Mouse (Mus musculus): ENCODE data around the gene Smim12. TPM values are rescaled to one million over a fixed set of nuclear protein-coding genes. Genes with fewer than 3 reads are reported as not detected.
A peak's percentile ranks its signal among the peaks of the same experiment; 100 is the strongest.

Gene Smim12
- total and polyA plus RNA-seq, 2 experiments from 2014 or later = 40.8 to 63.7 TPM

DNA sequence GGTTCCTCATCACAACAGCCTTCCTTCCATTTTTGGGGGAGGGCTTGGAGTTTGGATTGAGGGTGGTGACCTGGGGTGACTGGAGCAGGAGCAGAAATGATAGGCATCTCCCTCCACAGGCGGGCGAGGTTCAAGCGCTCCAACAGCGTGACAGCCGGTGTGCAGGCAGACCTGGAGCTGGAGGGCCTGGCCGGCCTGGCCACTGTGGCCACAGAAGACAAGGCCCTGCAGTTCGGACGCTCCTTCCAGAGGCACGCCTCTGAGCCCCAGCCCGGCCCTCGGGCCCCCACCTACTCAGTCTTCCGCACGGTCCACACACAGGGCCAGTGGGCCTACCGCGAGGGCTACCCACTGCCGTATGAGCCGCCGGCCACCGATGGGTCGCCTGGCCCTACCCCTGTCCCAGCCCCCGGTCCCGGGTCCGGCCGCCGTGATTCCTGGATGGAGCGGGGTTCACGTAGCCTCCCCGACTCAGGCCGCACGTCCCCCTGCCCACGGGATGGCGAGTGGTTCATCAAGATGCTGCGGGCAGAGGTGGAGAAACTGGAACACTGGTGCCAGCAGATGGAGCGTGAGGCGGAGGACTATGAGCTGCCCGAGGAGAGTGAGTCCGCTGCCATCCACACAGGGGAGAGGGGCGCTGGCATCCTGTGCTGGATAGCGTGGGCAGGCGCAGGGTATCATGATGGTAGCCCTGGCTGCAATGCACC is 10.0 kb upstream of the Smim12 start:
- DNase-seq (ENCODE audit: low spot score) = no peak
- no peak for TF ChIP-seq CTCF (IDR thresholded peaks at IDR 0.05; ENCODE audit: low read depth)
- no peak overlapping the region for H3K4me2 ChIP-seq (ENCODE audit: low read depth, low read length)
- no peaks in the 10 kb centered on the region for H3K27me3 ChIP-seq (ENCODE audit: insufficient read depth, low read length)
- peak overlapping the region; percentile 76; the same call in 1 of the 2 replicates for H3K27ac ChIP-seq
- H3K4me3 ChIP-seq (ENCODE audit: low read length) = no peak overlapping the region
- no peaks in the 10 kb centered on the region for H3K36me3 ChIP-seq (ENCODE audit: insufficient read depth, low read length)
- WGBS = 83% methylated on average over 38 of the region's 40 CpGs
- no peak overlapping the region for H3K9ac ChIP-seq (replicated peaks; ENCODE audit: low read length)
- ATAC-seq = no peak
- H3K9me3 ChIP-seq (ENCODE audit: low read length) = no peaks in the 10 kb centered on the region
- peaks cover 25% of the 10 kb centered on the region for H3K4me1 ChIP-seq (ENCODE audit: insufficient read depth, low read length)

DNA sequence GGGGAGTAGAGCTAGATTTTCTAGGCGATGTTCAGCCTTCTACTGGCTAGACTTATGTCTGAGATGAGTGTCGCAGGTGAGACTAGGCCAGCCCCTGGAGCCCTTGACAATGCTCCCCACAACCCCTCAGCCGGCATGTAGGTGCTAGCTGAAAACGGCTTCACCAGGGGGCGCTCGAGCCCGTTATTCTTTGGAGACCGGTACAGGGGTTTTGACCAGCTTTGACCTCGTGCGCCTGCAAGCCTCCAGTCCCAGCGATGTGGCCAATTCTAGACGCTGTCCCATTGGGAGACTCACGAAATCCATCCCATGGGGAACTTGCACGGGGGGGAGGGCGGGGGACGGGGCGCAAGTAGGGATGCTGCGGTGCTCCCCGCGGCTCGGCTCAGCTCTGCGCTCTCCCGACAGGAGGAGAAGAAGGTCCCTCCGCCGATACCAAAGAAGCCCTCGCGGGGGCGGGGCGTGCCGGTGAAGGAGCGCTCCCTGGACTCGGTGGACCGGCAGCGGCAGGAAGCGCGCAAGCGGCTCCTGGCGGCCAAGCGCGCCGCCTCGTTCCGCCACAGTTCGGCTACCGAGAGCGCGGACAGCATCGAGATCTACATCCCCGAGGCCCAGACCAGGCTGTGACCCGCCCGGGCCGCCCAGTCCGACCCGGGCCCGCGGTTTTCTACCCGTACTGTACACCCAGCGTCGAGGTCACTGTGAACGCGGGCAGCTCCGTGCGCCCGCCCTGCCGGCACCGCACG is 7.7 kb upstream of the Smim12 start:
- peak; percentile 67 for ATAC-seq
- DNase-seq (ENCODE audit: low spot score) = peak; percentile 92
- peak overlapping the region; percentile 88 for H3K4me2 ChIP-seq (ENCODE audit: low read depth, low read length)
- no peaks in the 10 kb centered on the region for H3K27me3 ChIP-seq (ENCODE audit: insufficient read depth, low read length)
- peaks cover 25% of the 10 kb centered on the region for H3K4me1 ChIP-seq (ENCODE audit: insufficient read depth, low read length)
- WGBS = 1% methylated on average over 64 of the region's 67 CpGs
- H3K4me3 ChIP-seq (ENCODE audit: low read length) = peak overlapping the region; percentile 45
- peak; percentile 70 for TF ChIP-seq CTCF (IDR thresholded peaks at IDR 0.05; ENCODE audit: low read depth)
- no peaks in the 10 kb centered on the region for H3K36me3 ChIP-seq (ENCODE audit: insufficient read depth, low read length)
- H3K27ac ChIP-seq = peak overlapping the region; percentile 71
- peak overlapping the region; percentile 64 for H3K9ac ChIP-seq (replicated peaks; ENCODE audit: low read length)
- H3K9me3 ChIP-seq (ENCODE audit: low read length) = no peaks in the 10 kb centered on the region

DNA sequence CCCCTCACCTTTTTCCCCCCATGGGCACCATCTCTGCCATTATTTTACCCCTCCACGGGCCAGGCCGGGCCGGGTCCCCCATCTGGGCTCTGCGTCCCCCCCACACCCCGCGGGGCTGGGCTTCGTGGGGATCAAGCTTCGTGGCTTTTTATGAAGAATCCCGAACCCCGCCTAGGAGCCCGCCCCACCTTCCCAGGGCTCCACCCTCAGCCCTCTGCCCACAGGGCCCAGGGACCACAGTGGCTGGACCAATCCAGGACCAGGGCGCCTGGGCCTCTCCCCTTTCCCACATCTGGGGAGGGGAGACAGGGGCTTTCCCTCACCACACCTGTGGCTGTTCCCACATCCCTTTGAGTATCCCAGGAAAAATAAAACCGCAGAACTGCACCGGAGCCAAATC is 7.0 kb upstream of the Smim12 start:
- ATAC-seq (no peak), DNase-seq (ENCODE audit: low spot score) (no peak)
- Histone ChIP-seq H3K4me1 (ENCODE audit: insufficient read depth, low read length) (peaks cover 20% of the 10 kb centered on the region), H3K4me3 (ENCODE audit: low read length) (peak overlapping the region; percentile 45), H3K27me3 (ENCODE audit: insufficient read depth, low read length) (no peaks in the 10 kb centered on the region), H3K36me3 (ENCODE audit: insufficient read depth, low read length) (no peaks in the 10 kb centered on the region), H3K27ac (0 out of 2 replicates have a peak overlapping the region, but pooled peaks have one; percentile 71), H3K4me2 (ENCODE audit: low read depth, low read length) (peak overlapping the region; percentile 88), H3K9me3 (ENCODE audit: low read length) (no peaks in the 10 kb centered on the region), H3K9ac (replicated peaks; ENCODE audit: low read length) (peak overlapping the region; percentile 64)
- TF ChIP-seq CTCF (IDR thresholded peaks at IDR 0.05; ENCODE audit: low read depth) = no peak
- WGBS = 7% methylated on average over 14 of the region's 14 CpGs

DNA sequence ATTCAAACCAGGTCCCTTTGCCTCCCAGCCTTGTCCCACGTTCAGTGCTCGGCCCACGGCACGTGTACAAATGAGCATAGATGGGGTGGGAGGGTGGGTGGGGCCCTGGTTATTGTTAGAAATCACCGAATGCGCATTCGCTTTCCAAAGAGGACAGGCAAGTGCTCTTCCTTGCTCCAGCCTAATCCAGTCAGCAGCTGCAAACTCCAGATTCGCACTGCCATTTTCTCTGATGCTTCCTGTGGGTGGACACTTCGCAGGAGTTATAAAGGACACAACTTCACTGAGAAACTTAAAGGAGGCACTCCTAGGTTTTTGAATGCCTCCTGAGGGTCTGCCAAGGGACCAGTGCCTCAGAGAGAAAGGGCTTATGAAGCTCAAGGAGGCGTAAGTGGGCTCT is 6.3 kb upstream of the Smim12 start:
- no peaks in the 10 kb centered on the region for H3K27me3 ChIP-seq (ENCODE audit: insufficient read depth, low read length)

DNA sequence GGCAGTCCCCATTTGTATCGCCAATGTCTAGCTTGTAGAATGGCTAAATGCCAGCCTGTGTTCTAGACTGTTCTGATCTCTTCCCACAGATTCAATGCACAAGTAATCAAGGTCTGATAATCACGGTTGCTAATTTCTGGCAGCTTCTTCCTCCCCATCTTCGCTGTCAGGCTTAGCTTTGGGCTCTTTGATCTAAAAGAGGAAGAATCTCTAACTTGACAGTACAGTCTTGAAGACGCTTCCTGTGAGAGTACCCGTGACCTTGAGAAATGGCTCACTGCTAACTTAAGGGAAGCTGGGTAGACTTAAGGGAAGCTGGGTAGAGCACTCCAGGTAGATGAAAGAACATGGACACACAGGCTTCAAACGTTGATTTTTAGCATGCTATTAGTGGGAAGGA is 888 bp upstream of the Smim12 start:
- H3K27ac ChIP-seq = no peak overlapping the region
- H3K36me3 ChIP-seq (ENCODE audit: insufficient read depth, low read length) = peaks cover 8% of the 10 kb centered on the region; the same call in 1 of the 2 replicates
- no peak for TF ChIP-seq CTCF (IDR thresholded peaks at IDR 0.05; ENCODE audit: low read depth)
- DNase-seq (ENCODE audit: low spot score) (no peak), ATAC-seq (no peak)
- H3K4me3 ChIP-seq (ENCODE audit: low read length) = no peak overlapping the region
- H3K9ac ChIP-seq (replicated peaks; ENCODE audit: low read length) = no peak overlapping the region
- WGBS = 69% methylated on average over 6 of the region's 6 CpGs
- H3K4me2 ChIP-seq (ENCODE audit: low read depth, low read length) = no peak overlapping the region
- H3K4me1 ChIP-seq (ENCODE audit: insufficient read depth, low read length) = peaks cover 7% of the 10 kb centered on the region
- H3K9me3 ChIP-seq (ENCODE audit: low read length) = no peaks in the 10 kb centered on the region
- no peaks in the 10 kb centered on the region for H3K27me3 ChIP-seq (ENCODE audit: insufficient read depth, low read length)

More for the DNA sequence above, 6.3 kb upstream of the Smim12 start:
- TF ChIP-seq CTCF (IDR thresholded peaks at IDR 0.05; ENCODE audit: low read depth) = no peak
- ATAC-seq = no peak
- no peak for DNase-seq (ENCODE audit: low spot score)
- H3K4me1 ChIP-seq (ENCODE audit: insufficient read depth, low read length) = peaks cover 13% of the 10 kb centered on the region
- H3K27ac ChIP-seq = no peak overlapping the region
- no peak overlapping the region for H3K9ac ChIP-seq (replicated peaks; ENCODE audit: low read length)
- no peaks in the 10 kb centered on the region for H3K36me3 ChIP-seq (ENCODE audit: insufficient read depth, low read length)
- 54% methylated on average over 10 of the region's 10 CpGs for WGBS
- no peaks in the 10 kb centered on the region for H3K9me3 ChIP-seq (ENCODE audit: low read length)
- no peak overlapping the region for H3K4me3 ChIP-seq (ENCODE audit: low read length)
- H3K4me2 ChIP-seq (ENCODE audit: low read depth, low read length) = no peak overlapping the region

DNA sequence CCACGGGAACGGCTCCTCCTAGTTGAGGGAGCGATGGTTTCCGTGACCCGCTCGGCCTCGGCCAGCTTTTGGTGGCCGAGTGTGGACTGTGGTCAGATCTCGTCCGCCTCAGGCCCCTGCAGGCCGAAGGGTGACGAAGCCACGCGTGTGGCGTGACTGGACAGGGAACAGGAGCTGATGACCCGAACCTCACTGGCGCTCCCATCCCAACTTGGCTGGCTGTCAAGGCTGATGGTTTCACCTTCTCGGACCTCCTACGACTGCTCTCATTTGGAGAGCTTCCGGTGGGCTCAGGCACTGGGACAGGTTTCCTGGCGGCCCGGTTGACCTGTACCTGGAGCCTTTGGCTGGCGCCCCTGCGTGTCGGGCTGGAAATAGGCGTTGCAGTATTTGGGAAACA is 369 bp downstream of the Smim12 start:
- TF ChIP-seq CTCF (IDR thresholded peaks at IDR 0.05; ENCODE audit: low read depth) = no peak
- Histone ChIP-seq H3K4me1 (ENCODE audit: insufficient read depth, low read length) (peaks cover 7% of the 10 kb centered on the region), H3K4me3 (ENCODE audit: low read length) (peak overlapping the region; percentile 100), H3K27ac (peak overlapping the region; percentile 68), H3K4me2 (ENCODE audit: low read depth, low read length) (peak overlapping the region; percentile 79), H3K27me3 (ENCODE audit: insufficient read depth, low read length) (no peaks in the 10 kb centered on the region), H3K9me3 (ENCODE audit: low read length) (no peaks in the 10 kb centered on the region), H3K9ac (replicated peaks; ENCODE audit: low read length) (peak overlapping the region; percentile 96), H3K36me3 (ENCODE audit: insufficient read depth, low read length) (peaks cover 12% of the 10 kb centered on the region; the same call in 1 of the 2 replicates)
- under 1% methylated on average over 26 of the region's 26 CpGs for WGBS
- DNase-seq (ENCODE audit: low spot score) (peak; percentile 45), ATAC-seq (peak; percentile 71)
